Mouse (Mus musculus): Measurements from ENCODE around the gene Chst11. TPM values are rescaled to one million over a fixed set of nuclear protein-coding genes. Genes with fewer than 3 reads are reported as not detected.

Gene Chst11
- polyA plus RNA-seq, 1 experiment from 2014 or later, result 5.4 TPM

GRCm38 (mm10) chr10:83088318-83088717, 103.0 kb downstream of the Chst11 start:
- no peak overlapping the region for H3K4me3 ChIP-seq (ENCODE audit: low read length)
- no peaks in the 10 kb centered on the region for H3K9me3 ChIP-seq (ENCODE audit: control insufficient read depth, low read length)
- no peaks in the 10 kb centered on the region for H3K36me3 ChIP-seq (ENCODE audit: control insufficient read depth, insufficient read depth, low read length)
- H3K4me2 ChIP-seq (replicated peaks; ENCODE audit: low read depth, low read length), result no peak overlapping the region
- no peak overlapping the region for H3K9ac ChIP-seq (ENCODE audit: low read depth, low read length)
- 17% methylated on average over 7 of the region's 7 CpGs for WGBS
- H3K27ac ChIP-seq (ENCODE audit: low read depth, low read length), result peak overlapping the region; percentile 18; the same call in 1 of the 2 replicates
- no peaks in the 10 kb centered on the region for H3K27me3 ChIP-seq (ENCODE audit: control insufficient read depth, insufficient read depth, low read length)
- H3K4me1 ChIP-seq (ENCODE audit: control insufficient read depth, insufficient read depth, low read length), result peaks cover 53% of the 10 kb centered on the region
- ATAC-seq (ENCODE audit: low FRiP score, low TSS enrichment), result no peak

- 41% methylated on average over 2 of the region's 2 CpGs for WGBS
- ATAC-seq (ENCODE audit: low FRiP score, low TSS enrichment), result no peak
- peak overlapping the region; percentile 18; the same call in 1 of the 2 replicates for H3K27ac ChIP-seq (ENCODE audit: low read depth, low read length)
- H3K4me2 ChIP-seq (replicated peaks; ENCODE audit: low read depth, low read length), result no peak overlapping the region
- peaks cover 48% of the 10 kb centered on the region for H3K4me1 ChIP-seq (ENCODE audit: control insufficient read depth, insufficient read depth, low read length)
- H3K36me3 ChIP-seq (ENCODE audit: control insufficient read depth, insufficient read depth, low read length), result no peaks in the 10 kb centered on the region
- no peaks in the 10 kb centered on the region for H3K9me3 ChIP-seq (ENCODE audit: control insufficient read depth, low read length)
- no peak overlapping the region for H3K9ac ChIP-seq (ENCODE audit: low read depth, low read length)
- H3K27me3 ChIP-seq (ENCODE audit: control insufficient read depth, insufficient read depth, low read length), result no peaks in the 10 kb centered on the region
- no peak overlapping the region for H3K4me3 ChIP-seq (ENCODE audit: low read length)
Observed at GRCm38 (mm10) chr10:83088826-83089225, 103.5 kb downstream of the Chst11 start.

DNA sequence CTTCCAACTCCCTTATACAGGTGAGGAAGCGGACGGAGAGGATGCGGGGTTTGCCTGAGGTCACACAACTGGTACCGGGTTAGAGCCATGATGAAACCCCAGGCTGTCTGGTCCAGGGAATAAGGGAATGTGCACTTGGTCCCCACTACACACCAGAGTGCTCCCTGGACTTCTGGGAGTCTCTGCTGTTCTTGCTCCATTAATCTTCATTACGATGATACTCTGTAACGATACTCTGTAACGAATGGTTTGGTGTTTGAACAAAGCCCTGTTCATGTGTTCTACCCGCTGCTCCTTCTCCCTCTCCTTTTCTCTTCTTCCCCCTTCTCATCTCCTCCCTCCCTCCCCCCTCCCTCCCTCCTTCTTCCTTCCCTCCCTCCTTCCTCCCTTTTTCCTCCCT, 104.9 kb downstream of the Chst11 start:
- 42% methylated on average over 8 of the region's 8 CpGs for WGBS
- H3K27ac ChIP-seq (ENCODE audit: low read depth, low read length), result no peak overlapping the region
- no peak overlapping the region for H3K9ac ChIP-seq (ENCODE audit: low read depth, low read length)
- no peaks in the 10 kb centered on the region for H3K27me3 ChIP-seq (ENCODE audit: control insufficient read depth, insufficient read depth, low read length)
- no peak overlapping the region for H3K4me3 ChIP-seq (ENCODE audit: low read length)
- no peaks in the 10 kb centered on the region for H3K9me3 ChIP-seq (ENCODE audit: control insufficient read depth, low read length)
- H3K36me3 ChIP-seq (ENCODE audit: control insufficient read depth, insufficient read depth, low read length), result no peaks in the 10 kb centered on the region
- H3K4me2 ChIP-seq (replicated peaks; ENCODE audit: low read depth, low read length), result no peak overlapping the region
- H3K4me1 ChIP-seq (ENCODE audit: control insufficient read depth, insufficient read depth, low read length), result peaks cover 37% of the 10 kb centered on the region
- 0 out of 2 replicates have a peak, but pooled peaks have one; percentile 26 for ATAC-seq (ENCODE audit: low FRiP score, low TSS enrichment)

DNA sequence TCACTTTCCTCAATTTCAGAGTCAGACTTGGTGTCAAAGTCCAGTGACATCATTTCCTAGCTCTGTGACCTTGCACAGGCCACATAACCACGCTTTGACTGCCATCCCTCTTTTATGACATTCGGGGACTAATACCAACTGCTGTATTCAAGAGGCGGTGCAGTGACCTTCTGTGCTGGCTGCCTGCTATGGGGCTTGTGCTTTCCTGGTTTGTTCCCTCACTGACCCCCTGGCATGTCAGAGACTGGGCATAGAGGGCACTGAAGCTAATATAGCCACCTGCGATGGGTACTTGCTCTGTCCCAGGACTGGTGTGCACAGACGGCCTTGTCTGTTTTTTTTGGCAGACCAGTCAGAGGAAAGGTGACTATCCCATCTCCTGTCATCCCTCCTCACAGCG, 108.4 kb downstream of the Chst11 start:
- H3K36me3 ChIP-seq (ENCODE audit: control insufficient read depth, insufficient read depth, low read length), result no peaks in the 10 kb centered on the region
- WGBS, result 73% methylated on average over 6 of the region's 6 CpGs

DNA sequence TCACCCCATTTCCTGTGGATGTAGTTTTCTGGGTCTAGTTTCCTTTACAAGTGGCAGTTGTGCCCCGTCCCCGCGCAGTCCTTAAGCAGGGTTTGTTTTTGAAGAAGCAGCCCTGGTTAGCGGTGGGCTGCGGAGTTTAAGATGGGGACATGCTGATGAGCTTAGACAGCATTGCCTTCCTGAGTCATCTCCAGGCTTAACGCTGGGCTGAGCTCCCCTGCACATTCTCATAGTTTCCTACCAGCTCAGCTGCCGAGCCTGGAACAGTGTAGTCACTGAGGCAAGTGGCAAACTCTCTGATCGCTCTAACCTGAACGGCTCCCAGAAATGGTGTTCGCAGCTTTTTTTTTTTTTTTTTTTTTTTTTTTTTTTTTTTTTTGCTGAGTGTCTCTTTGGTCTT, 109.0 kb downstream of the Chst11 start:
- Histone ChIP-seq H3K9ac (ENCODE audit: low read depth, low read length) (no peak overlapping the region), H3K36me3 (ENCODE audit: control insufficient read depth, insufficient read depth, low read length) (no peaks in the 10 kb centered on the region), H3K27ac (ENCODE audit: low read depth, low read length) (no peak overlapping the region), H3K4me2 (replicated peaks; ENCODE audit: low read depth, low read length) (no peak overlapping the region), H3K4me1 (ENCODE audit: control insufficient read depth, insufficient read depth, low read length) (peaks cover 33% of the 10 kb centered on the region; the same call in 1 of the 2 replicates), H3K27me3 (ENCODE audit: control insufficient read depth, insufficient read depth, low read length) (no peaks in the 10 kb centered on the region), H3K4me3 (ENCODE audit: low read length) (no peak overlapping the region), H3K9me3 (ENCODE audit: control insufficient read depth, low read length) (no peaks in the 10 kb centered on the region)
- no peak for ATAC-seq (ENCODE audit: low FRiP score, low TSS enrichment)
- WGBS, result 81% methylated on average over 10 of the region's 10 CpGs

More for the DNA sequence above, 108.4 kb downstream of the Chst11 start:
- Histone ChIP-seq H3K27ac (ENCODE audit: low read depth, low read length) (no peak overlapping the region), H3K4me3 (ENCODE audit: low read length) (no peak overlapping the region), H3K9me3 (ENCODE audit: control insufficient read depth, low read length) (no peaks in the 10 kb centered on the region), H3K4me2 (replicated peaks; ENCODE audit: low read depth, low read length) (no peak overlapping the region), H3K27me3 (ENCODE audit: control insufficient read depth, insufficient read depth, low read length) (no peaks in the 10 kb centered on the region), H3K9ac (ENCODE audit: low read depth, low read length) (no peak overlapping the region), H3K4me1 (ENCODE audit: control insufficient read depth, insufficient read depth, low read length) (peaks cover 35% of the 10 kb centered on the region)
- no peak for ATAC-seq (ENCODE audit: low FRiP score, low TSS enrichment)

DNA sequence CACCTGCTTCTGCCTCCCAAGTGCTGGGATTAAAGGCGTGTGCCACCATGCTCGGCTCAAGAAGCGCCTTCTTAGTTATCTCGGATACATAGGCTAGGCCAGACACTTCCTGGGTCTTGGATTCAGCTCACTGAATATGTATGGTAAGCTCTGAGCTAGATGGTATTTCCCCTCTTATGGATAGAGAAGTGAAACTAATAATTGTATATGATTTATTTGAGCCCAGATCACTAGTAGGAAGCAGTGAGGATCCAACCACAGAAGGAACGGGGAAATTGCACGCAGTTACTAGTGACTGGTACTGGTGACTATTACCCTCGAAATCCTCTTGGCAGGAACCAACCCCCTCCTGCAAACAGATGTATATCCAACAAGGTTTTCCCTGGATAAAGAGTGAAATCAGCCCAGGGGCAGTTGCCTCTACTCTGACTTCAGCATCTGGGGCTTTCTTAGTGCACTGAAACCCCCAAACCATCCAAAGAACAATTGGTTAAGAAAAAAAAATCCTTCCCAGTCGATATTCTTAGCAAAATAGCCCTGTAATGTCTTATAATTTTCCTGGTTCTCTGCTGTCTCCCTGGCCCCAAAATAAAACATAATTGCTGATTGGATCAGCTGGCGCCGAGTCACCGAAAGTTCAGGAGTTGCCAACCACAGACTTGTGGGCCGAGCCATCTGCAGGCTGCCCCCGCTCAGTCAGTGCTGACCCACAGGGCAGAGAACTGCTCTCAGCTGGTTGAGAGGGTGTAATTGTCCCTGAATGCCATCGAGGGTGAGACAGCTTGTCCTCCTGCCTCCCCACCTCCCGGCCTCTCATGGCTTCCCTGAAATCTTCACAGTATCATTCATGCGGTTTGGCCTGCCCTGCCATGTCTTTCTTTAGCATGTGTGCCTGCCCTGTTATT, 109.8 kb downstream of the Chst11 start:
- 72% methylated on average over 16 of the region's 16 CpGs for WGBS

GRCm38 (mm10) chr10:83096257-83096656, 111.0 kb downstream of the Chst11 start:
- no peak for ATAC-seq (ENCODE audit: low FRiP score, low TSS enrichment)
- Histone ChIP-seq H3K36me3 (ENCODE audit: control insufficient read depth, insufficient read depth, low read length) (no peaks in the 10 kb centered on the region), H3K4me2 (replicated peaks; ENCODE audit: low read depth, low read length) (no peak overlapping the region), H3K27ac (ENCODE audit: low read depth, low read length) (no peak overlapping the region), H3K4me1 (ENCODE audit: control insufficient read depth, insufficient read depth, low read length) (peaks cover 29% of the 10 kb centered on the region), H3K27me3 (ENCODE audit: control insufficient read depth, insufficient read depth, low read length) (no peaks in the 10 kb centered on the region), H3K9me3 (ENCODE audit: control insufficient read depth, low read length) (no peaks in the 10 kb centered on the region), H3K9ac (ENCODE audit: low read depth, low read length) (no peak overlapping the region), H3K4me3 (ENCODE audit: low read length) (no peak overlapping the region)
- 93% methylated on average over 6 of the region's 6 CpGs for WGBS

More for the DNA sequence above, 109.8 kb downstream of the Chst11 start:
- no peak overlapping the region for H3K27ac ChIP-seq (ENCODE audit: low read depth, low read length)
- peaks cover 29% of the 10 kb centered on the region; the same call in 1 of the 2 replicates for H3K4me1 ChIP-seq (ENCODE audit: control insufficient read depth, insufficient read depth, low read length)
- H3K4me3 ChIP-seq (ENCODE audit: low read length), result no peak overlapping the region
- H3K4me2 ChIP-seq (replicated peaks; ENCODE audit: low read depth, low read length), result no peak overlapping the region
- H3K36me3 ChIP-seq (ENCODE audit: control insufficient read depth, insufficient read depth, low read length), result no peaks in the 10 kb centered on the region
- no peaks in the 10 kb centered on the region for H3K27me3 ChIP-seq (ENCODE audit: control insufficient read depth, insufficient read depth, low read length)
- no peaks in the 10 kb centered on the region for H3K9me3 ChIP-seq (ENCODE audit: control insufficient read depth, low read length)
- no peak for ATAC-seq (ENCODE audit: low FRiP score, low TSS enrichment)
- no peak overlapping the region for H3K9ac ChIP-seq (ENCODE audit: low read depth, low read length)

DNA sequence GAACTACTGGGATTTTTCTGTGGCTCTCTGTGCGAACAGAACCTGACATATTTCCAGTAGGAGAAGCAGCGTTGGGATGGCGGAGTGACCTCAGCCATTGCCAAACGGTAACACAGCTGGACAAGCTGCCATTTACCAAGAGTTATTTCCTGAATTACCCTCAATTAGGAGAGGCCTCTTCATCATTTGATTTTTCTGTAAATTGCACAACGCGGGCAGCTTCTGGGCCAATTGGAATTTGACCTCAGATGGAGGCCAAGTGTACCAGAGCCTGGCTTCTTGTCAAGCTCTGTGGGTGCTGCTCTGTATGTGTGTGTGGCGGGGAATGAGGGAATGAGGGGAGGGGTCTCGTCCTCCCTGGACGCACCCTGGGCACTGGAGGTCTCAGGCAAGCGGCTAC, 113.6 kb downstream of the Chst11 start:
- Histone ChIP-seq H3K9me3 (ENCODE audit: control insufficient read depth, low read length) (no peaks in the 10 kb centered on the region), H3K4me3 (ENCODE audit: low read length) (no peak overlapping the region), H3K27ac (ENCODE audit: low read depth, low read length) (no peak overlapping the region), H3K4me1 (ENCODE audit: control insufficient read depth, insufficient read depth, low read length) (peaks cover 39% of the 10 kb centered on the region), H3K36me3 (ENCODE audit: control insufficient read depth, insufficient read depth, low read length) (no peaks in the 10 kb centered on the region), H3K4me2 (replicated peaks; ENCODE audit: low read depth, low read length) (no peak overlapping the region), H3K9ac (ENCODE audit: low read depth, low read length) (no peak overlapping the region), H3K27me3 (ENCODE audit: control insufficient read depth, insufficient read depth, low read length) (no peaks in the 10 kb centered on the region)
- ATAC-seq (ENCODE audit: low FRiP score, low TSS enrichment), result no peak
- WGBS, result 66% methylated on average over 10 of the region's 10 CpGs

DNA sequence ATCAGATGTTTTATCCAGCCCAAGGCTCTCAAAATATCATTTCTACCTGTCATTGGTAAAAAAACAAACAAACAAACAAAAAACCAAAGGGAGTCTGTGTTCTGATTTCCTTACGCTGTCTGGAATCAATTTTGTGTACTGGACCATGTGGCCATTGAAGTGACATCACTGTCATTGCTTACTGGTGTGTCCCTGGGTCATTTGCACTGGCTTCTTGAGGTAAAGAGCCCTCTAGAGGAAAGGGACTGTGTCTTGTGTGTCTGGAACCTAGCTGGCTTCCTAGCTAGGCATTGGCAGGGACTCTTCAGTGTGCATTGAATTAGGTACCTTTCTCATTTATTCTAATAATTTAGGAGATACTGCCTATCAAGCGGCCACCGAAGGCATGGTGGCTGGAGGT, 114.4 kb downstream of the Chst11 start:
- H3K27ac ChIP-seq (ENCODE audit: low read depth, low read length), result no peak overlapping the region
- no peak for ATAC-seq (ENCODE audit: low FRiP score, low TSS enrichment)
- peaks cover 47% of the 10 kb centered on the region for H3K4me1 ChIP-seq (ENCODE audit: control insufficient read depth, insufficient read depth, low read length)
- H3K9me3 ChIP-seq (ENCODE audit: control insufficient read depth, low read length), result no peaks in the 10 kb centered on the region
- H3K9ac ChIP-seq (ENCODE audit: low read depth, low read length), result no peak overlapping the region
- WGBS, result 97% methylated on average over 3 of the region's 3 CpGs
- no peak overlapping the region for H3K4me2 ChIP-seq (replicated peaks; ENCODE audit: low read depth, low read length)
- H3K27me3 ChIP-seq (ENCODE audit: control insufficient read depth, insufficient read depth, low read length), result no peaks in the 10 kb centered on the region
- no peak overlapping the region for H3K4me3 ChIP-seq (ENCODE audit: low read length)
- no peaks in the 10 kb centered on the region for H3K36me3 ChIP-seq (ENCODE audit: control insufficient read depth, insufficient read depth, low read length)

All from kidney, embryonic 14.5 days (tissue).